Mouse (Mus musculus) midbrain, embryonic 16.5 days (tissue): ENCODE measurements around the gene Spon2. TPM values are rescaled to one million over a fixed set of nuclear protein-coding genes. Genes with fewer than 3 reads are reported as not detected.

Experiments used
- ATAC-seq: fragments of 200-750 bp; cut with Nextera tagmentation; 2 replicates; pipeline ENCODE4 v1.8.0; 2017; ENCODE audit warnings: moderate TSS enrichment
- H3K27ac ChIP-seq: fragments of 300-500 bp; sonication (generic); 2 replicates; pipeline ENCODE4 v1.5.1; 2014; ENCODE audit warnings: mild to moderate bottlenecking, low read length, mixed read lengths
- H3K27me3 ChIP-seq: fragments of 300-500 bp; sonication (generic); 2 replicates; pipeline ENCODE4 v1.6.1; 2014; ENCODE audit warnings: low read depth, low read length, mixed read lengths; ENCODE audit not compliant: control insufficient read depth, insufficient read depth
- H3K36me3 ChIP-seq: fragments of 300-500 bp; sonication (generic); 2 replicates; pipeline ENCODE4 v1.6.1; 2014; ENCODE audit warnings: mild to moderate bottlenecking, low read length, moderate library complexity, mixed read lengths; ENCODE audit not compliant: control insufficient read depth, insufficient read depth
- H3K4me1 ChIP-seq: fragments of 300-500 bp; sonication (generic); 2 replicates; pipeline ENCODE4 v1.6.1; 2014; ENCODE audit warnings: mild to moderate bottlenecking, low read length, mixed read lengths; ENCODE audit not compliant: control insufficient read depth, insufficient read depth
- H3K4me2 ChIP-seq: fragments of 300-500 bp; sonication (generic); 2 replicates; pipeline ENCODE4 v1.6.1; 2014; ENCODE audit warnings: mild to moderate bottlenecking, low read length, mixed read lengths
- H3K4me3 ChIP-seq: fragments of 300-500 bp; sonication (generic); 2 replicates; pipeline ENCODE4 v1.5.1; 2014; ENCODE audit warnings: low read depth, mild to moderate bottlenecking, low read length, moderate library complexity, mixed read lengths
- H3K9ac ChIP-seq: fragments of 300-500 bp; sonication (generic); 2 replicates; pipeline ENCODE4 v1.6.1; 2014; ENCODE audit warnings: low read depth, low read length, mixed read lengths
- H3K9me3 ChIP-seq: fragments of 300-500 bp; sonication (generic); replicated peaks from 2 replicates; pipeline ENCODE4 v1.6.1; 2014; ENCODE audit warnings: mild to moderate bottlenecking, low read length, mixed read lengths; ENCODE audit not compliant: control insufficient read depth, poor library complexity, severe bottlenecking
- WGBS: fragments of 180-500 bp; shearing (Covaris S2); extraction: QIAGEN DNeasy Blood & Tissue Kit; methylation state at CpG from one replicate; pipeline ENCODE4 v1.1.7; 2014; 5-methylcytosine and 5-hydroxymethylcytosine counted together
- polyA plus RNA-seq: library from polyadenylated mRNA; unstranded; fragments of >200 nt; fragmentation: Nextera tagmentation; extraction: Ambion mirVana; gene quantifications from 2 replicates; pipeline ENCODE4 v1.2.1, GENCODE M21; 2015

Gene Spon2
- 3.1 and 3.3 TPM in 2 replicates for polyA plus RNA-seq

DNA sequence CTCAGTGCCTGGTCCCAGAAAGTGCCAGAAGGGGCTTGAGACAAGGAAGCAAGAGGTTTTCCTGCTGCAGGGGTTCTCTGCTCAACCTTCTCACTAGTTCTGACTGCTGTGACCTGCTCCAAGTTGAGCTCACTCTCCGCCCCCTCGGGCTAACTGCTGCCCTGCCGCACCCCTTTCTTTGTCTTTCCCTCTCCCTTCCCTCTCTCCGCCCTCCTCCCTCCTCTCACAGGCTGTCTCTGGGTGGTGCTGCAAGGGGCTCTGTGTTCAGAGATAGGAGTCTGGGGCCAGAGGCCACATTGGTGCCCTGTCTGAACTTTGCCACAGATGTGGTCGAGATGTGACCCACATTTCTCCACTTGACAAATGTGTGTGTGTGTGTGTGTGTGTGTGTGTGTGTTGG, at the start of gene Spon2:
TSS of gene Spon2 (minus strand) at position 375 of the 400 bp plus-strand sequence.
- no peak within 1 kb of the TSS for H3K4me2 ChIP-seq
- ATAC-seq: no peak
- WGBS: 20% methylated on average over 5 of the region's 5 CpGs
- H3K27me3 ChIP-seq: no peaks in the 10 kb centered on the region
- H3K4me1 ChIP-seq: 0 out of 2 replicates have a peak, but pooled peaks cover 2% of the 10 kb centered on the region
- no peaks in the 10 kb centered on the region for H3K36me3 ChIP-seq
- H3K4me3 ChIP-seq: no peak within 1 kb of the TSS
- H3K9ac ChIP-seq: no peak within 1 kb of the TSS
- H3K27ac ChIP-seq: no peak within 1 kb of the TSS
- no peaks in the 10 kb centered on the region for H3K9me3 ChIP-seq

DNA sequence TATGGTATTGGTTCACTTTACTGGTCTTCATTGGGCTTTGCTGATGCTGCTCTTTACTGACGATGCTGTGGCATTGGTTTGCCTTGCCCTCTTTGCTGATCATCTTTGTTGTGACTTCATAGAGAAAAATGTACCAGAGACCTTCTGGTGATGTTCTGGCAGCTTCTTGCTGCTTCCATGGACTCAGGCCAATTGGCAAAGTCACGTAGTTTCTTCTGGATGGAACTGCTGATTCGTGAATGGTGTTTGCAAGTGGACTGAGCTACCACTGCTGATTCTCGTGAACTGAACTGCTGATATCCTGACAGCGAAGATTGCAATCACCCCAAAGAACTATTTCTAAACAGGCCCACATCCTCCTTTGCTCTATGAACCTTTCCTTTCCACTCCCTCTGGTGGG, 36.2 kb upstream of the Spon2 start:
- Histone ChIP-seq H3K4me2 (no peak overlapping the region), H3K4me3 (no peak overlapping the region), H3K9ac (no peak overlapping the region), H3K27ac (no peak overlapping the region), H3K9me3 (no peaks in the 10 kb centered on the region), H3K36me3 (peaks cover 75% of the 10 kb centered on the region), H3K4me1 (no peaks in the 10 kb centered on the region), H3K27me3 (no peaks in the 10 kb centered on the region)
- no peak for ATAC-seq
- WGBS: 92% methylated on average over 5 of the region's 5 CpGs

DNA sequence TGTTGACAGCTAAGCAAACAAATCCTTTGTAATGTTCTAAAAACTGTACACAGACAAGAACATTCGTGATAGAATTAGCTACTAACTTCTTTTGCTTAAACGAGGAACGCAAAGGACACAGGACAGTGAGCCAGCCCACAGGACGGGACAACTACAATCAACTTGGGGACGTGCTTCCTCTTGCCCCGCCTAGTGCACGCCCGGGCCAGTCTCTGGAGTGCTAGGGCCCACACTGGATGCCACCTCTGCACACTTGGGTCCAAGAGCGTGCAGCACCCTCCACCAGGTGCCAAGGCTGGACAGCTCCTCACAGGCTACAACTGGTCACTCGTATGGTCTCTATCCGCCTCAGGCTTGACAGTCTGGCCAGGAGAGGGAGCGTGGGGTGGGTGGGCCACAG, 29.9 kb upstream of the Spon2 start:
- H3K9ac ChIP-seq: no peak overlapping the region
- WGBS: 92% methylated on average over 12 of the region's 12 CpGs
- no peaks in the 10 kb centered on the region for H3K4me1 ChIP-seq
- H3K36me3 ChIP-seq: peaks cover 47% of the 10 kb centered on the region
- no peaks in the 10 kb centered on the region for H3K27me3 ChIP-seq
- no peak overlapping the region for H3K4me2 ChIP-seq
- no peak for ATAC-seq
- no peak overlapping the region for H3K4me3 ChIP-seq
- no peaks in the 10 kb centered on the region for H3K9me3 ChIP-seq
- H3K27ac ChIP-seq: no peak overlapping the region

DNA sequence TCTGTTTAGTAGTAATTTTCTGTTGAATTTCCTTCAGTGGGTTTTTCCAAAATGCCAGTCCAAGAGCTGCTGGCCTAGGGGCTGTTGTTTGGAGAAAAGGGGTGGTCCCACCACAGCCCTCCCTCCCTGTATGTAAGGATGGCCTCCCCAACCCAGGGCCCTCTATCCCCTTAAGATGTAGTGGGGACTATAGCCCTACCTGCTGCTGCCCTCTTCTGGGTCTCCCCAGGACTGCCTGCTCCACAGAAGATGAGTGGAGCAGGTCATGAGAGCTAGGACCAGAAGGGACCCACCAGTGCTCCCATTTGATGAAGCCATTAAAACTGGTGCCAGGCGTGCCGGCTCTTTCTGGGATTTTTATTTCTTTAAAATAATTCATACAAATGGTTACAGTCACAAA, 29.1 kb upstream of the Spon2 start:
- H3K4me3 ChIP-seq: no peak overlapping the region
- no peaks in the 10 kb centered on the region for H3K4me1 ChIP-seq
- ATAC-seq: no peak
- no peaks in the 10 kb centered on the region for H3K27me3 ChIP-seq
- no peaks in the 10 kb centered on the region for H3K9me3 ChIP-seq
- H3K4me2 ChIP-seq: no peak overlapping the region
- no peak overlapping the region for H3K27ac ChIP-seq
- no peak overlapping the region for H3K9ac ChIP-seq
- 92% methylated on average over 2 of the region's 2 CpGs for WGBS
- peaks cover 50% of the 10 kb centered on the region for H3K36me3 ChIP-seq

DNA sequence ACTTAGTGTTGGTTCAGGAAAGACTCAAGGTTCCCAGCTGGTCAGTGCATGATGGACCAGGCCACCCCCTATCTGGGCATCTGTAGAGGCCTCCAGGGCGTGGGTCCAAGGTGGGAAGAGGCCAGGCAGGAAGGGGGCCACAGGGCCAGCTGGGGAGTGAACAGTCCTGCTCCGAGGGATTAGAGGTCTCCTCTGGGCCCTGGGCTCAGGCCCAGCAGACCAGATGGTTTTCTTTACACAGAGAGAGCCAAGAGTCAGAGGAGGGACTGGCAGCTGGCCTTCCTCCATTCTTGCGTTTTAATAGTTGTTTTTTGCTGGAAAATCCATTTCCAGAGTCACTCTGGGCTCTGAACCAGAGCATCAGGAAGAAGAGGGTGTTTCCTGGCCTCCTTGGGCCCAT, 27.4 kb upstream of the Spon2 start:
- Histone ChIP-seq H3K4me2 (no peak overlapping the region), H3K27me3 (no peaks in the 10 kb centered on the region), H3K9me3 (no peaks in the 10 kb centered on the region), H3K4me1 (no peaks in the 10 kb centered on the region), H3K4me3 (no peak overlapping the region), H3K9ac (no peak overlapping the region), H3K27ac (no peak overlapping the region), H3K36me3 (peaks cover 47% of the 10 kb centered on the region)
- 74% methylated on average over 3 of the region's 3 CpGs for WGBS
- 0 out of 2 replicates have a peak, but pooled peaks have one; percentile 46 for ATAC-seq

DNA sequence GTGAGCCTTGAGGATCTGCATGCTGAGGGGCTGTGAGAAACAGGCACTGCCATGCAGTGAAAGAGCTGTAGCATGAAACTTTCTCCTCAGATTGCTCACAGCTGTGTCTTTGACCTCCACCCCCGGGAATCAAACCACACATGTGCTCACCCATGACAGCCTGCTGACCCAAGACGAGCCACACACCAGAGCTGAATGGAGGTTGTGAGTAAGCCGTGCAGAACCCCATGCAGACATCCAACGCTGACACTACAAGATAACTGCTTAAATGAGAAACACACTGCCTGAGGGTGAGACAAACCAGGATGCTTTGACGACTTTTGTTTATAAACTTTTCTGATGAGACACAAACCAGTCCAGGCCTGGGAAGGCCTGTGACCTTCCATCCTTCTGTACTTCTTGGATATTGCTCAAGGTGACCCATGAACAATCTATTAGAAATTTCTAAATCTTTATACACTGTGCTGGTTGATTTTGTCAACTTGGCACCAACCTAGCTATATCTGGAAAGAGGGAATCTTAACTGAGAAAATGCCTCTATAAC, 26.2 kb upstream of the Spon2 start:
- no peak overlapping the region for H3K4me2 ChIP-seq
- H3K9ac ChIP-seq: no peak overlapping the region
- ATAC-seq: no peak
- H3K27me3 ChIP-seq: no peaks in the 10 kb centered on the region
- peaks cover 35% of the 10 kb centered on the region for H3K36me3 ChIP-seq
- no peaks in the 10 kb centered on the region for H3K9me3 ChIP-seq
- no peaks in the 10 kb centered on the region for H3K4me1 ChIP-seq
- no peak overlapping the region for H3K27ac ChIP-seq
- no peak overlapping the region for H3K4me3 ChIP-seq
- WGBS: 89% methylated on average over 5 of the region's 5 CpGs

DNA sequence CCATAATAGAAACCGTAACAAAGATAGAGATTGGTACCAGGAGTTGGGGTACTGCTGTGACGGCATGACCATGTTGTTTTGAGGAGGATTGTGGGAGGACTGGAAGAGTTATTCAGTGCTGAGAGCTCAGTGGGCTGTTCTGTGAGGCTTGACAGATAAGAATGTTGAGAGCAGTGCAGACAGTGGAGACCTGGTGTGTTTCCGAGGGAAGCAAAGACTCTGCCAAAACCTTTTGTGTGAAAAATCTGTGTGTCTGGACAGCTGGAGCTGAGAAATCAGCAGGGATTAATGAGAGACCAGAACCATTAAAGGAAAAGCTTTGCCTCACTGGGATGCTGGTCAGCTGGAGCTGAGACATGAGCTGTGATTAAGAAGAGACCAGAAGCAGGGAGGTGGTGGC, 21.7 kb upstream of the Spon2 start:
- H3K4me2 ChIP-seq: no peak overlapping the region
- WGBS: 46% methylated on average over 3 of the region's 3 CpGs
- no peak for ATAC-seq
- H3K27ac ChIP-seq: no peak overlapping the region
- no peaks in the 10 kb centered on the region for H3K9me3 ChIP-seq
- no peaks in the 10 kb centered on the region for H3K4me1 ChIP-seq
- no peak overlapping the region for H3K9ac ChIP-seq
- H3K4me3 ChIP-seq: no peak overlapping the region
- no peaks in the 10 kb centered on the region for H3K27me3 ChIP-seq
- peaks cover 6% of the 10 kb centered on the region; the same call in 1 of the 2 replicates for H3K36me3 ChIP-seq

DNA sequence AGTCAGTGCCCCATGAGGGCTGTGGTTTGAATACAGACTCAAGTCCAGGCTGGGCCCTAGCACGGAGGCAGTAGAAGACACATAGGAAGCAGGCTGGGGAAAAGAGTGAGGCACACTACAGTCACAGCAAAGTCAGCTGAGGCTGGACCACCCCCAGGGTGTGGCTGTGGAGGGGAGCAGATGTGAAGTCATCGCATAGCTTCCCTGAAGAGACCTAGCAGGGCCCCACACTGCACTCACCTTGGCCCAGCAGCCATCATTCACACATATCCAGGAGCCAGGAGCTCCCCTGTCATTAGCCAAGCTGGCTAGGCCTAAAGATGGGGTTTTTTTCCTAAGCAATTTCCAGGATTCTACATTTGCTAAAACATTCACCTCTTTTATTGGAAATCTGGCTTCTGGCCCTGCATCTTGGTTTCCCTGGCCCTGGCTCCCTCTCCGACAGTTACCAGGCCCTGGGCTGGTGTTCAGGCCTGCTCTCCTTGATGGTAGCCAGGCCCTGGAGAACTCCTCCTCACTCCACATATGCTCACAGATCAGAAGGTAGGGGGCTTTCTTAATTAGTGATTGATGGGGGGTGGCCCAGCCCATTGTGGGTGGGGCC, 21.0 kb upstream of the Spon2 start:
- no peak overlapping the region for H3K4me2 ChIP-seq
- 83% methylated on average over 3 of the region's 3 CpGs for WGBS
- ATAC-seq: no peak
- peaks cover 4% of the 10 kb centered on the region; the same call in 1 of the 2 replicates for H3K36me3 ChIP-seq
- H3K4me1 ChIP-seq: no peaks in the 10 kb centered on the region
- no peaks in the 10 kb centered on the region for H3K9me3 ChIP-seq
- no peaks in the 10 kb centered on the region for H3K27me3 ChIP-seq
- no peak overlapping the region for H3K9ac ChIP-seq
- no peak overlapping the region for H3K27ac ChIP-seq
- H3K4me3 ChIP-seq: no peak overlapping the region

DNA sequence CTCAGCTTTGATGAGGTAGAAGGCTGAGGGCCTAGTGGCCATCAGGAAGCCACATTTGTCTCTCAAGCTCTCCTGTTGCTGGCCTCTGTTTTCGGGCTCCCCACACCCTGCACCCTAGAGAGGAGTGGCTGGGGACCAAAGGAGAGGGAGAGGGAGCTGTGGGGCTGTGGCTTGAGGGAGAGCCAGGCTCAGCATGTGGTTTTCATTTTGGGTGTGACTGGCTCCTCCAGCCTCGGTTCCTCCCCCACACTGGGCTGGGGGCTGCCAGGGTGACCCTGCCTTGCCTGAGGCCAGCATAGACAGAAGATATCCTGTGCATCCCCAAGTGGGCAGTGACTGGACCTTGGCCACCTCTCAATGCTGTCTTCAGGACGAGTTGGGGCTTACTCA, 20.0 kb upstream of the Spon2 start:
- Histone ChIP-seq H3K4me2 (no peak overlapping the region), H3K4me1 (no peaks in the 10 kb centered on the region), H3K27ac (no peak overlapping the region), H3K9me3 (no peaks in the 10 kb centered on the region), H3K27me3 (no peaks in the 10 kb centered on the region), H3K36me3 (0 out of 2 replicates have a peak, but pooled peaks cover 4% of the 10 kb centered on the region), H3K4me3 (no peak overlapping the region), H3K9ac (no peak overlapping the region)
- WGBS: 82% methylated on average over 3 of the region's 3 CpGs
- ATAC-seq: no peak
